Mouse (Mus musculus): ENCODE measurements at regions not wholly inside any gene's neighbourhood (a gene's known extent, or its start where the extent isn't known, plus 50 kb on each side); places are given as distances from the start of the nearest gene placed in this dataset.

DNA sequence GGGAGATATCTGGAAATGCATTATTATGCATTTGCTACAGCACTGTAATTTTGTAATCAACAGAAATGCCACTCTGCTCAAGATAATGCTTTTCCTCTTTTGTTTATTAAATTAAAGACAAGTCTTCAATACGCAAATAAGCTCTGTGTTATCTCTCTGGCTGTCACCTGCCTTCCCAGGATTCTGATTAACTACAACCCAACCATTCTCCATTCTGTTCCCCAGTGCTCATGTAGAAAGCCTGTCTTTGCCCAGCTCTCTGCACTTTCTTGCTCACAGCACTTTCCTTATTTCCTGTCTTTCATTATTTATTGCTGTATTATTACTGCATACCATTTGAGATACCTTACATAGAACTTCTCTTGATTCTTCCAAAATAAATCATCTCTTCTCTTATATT, 525.6 kb downstream of the Cd109 start:
- no peaks in the 10 kb centered on the region for H3K27me3 ChIP-seq (replicated peaks)
- no peak for ATAC-seq (ENCODE audit: extremely low read depth, insufficient number of reproducible peaks, low FRiP score, low TSS enrichment)

DNA sequence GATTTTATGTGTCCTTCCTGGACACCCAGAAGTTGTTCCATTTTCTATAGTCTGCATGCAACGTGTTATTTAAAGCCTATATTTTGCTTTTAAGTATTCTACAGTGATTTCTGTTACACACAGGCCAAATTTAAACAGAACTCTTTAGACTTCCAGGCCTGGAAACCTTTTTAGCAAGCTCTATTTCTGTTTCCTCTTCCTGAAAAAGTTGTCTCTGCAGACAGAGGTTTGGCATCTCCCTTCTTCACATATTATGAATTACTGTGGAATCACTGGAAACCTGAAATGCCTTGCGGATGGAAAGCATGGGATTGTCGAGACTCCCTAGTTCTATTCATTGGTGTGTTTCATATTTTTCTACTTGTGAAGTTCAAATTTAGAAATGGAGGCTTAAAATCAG, 530.7 kb downstream of the Cd109 start:
- ATAC-seq (ENCODE audit: extremely low read depth, insufficient number of reproducible peaks, low FRiP score, low TSS enrichment) = no peak
- H3K4me2 ChIP-seq = no peak overlapping the region
- H3K4me3 ChIP-seq = no peak overlapping the region
- H3K9me3 ChIP-seq = no peaks in the 10 kb centered on the region
- no peak overlapping the region for H3K9ac ChIP-seq
- H3K27me3 ChIP-seq (replicated peaks) = no peaks in the 10 kb centered on the region
- H3K4me1 ChIP-seq = no peaks in the 10 kb centered on the region
- 78% methylated on average over 3 of the region's 3 CpGs for WGBS
- H3K36me3 ChIP-seq = no peaks in the 10 kb centered on the region
- no peak overlapping the region for H3K27ac ChIP-seq (replicated peaks)

More for the DNA sequence above, 525.6 kb downstream of the Cd109 start:
- no peak overlapping the region for H3K27ac ChIP-seq (replicated peaks)
- 43% methylated on average over 1 of the region's 1 CpGs for WGBS
- no peaks in the 10 kb centered on the region for H3K9me3 ChIP-seq
- H3K4me1 ChIP-seq = no peaks in the 10 kb centered on the region
- H3K4me2 ChIP-seq = no peak overlapping the region
- no peaks in the 10 kb centered on the region for H3K36me3 ChIP-seq
- H3K4me3 ChIP-seq = no peak overlapping the region
- no peak overlapping the region for H3K9ac ChIP-seq

DNA sequence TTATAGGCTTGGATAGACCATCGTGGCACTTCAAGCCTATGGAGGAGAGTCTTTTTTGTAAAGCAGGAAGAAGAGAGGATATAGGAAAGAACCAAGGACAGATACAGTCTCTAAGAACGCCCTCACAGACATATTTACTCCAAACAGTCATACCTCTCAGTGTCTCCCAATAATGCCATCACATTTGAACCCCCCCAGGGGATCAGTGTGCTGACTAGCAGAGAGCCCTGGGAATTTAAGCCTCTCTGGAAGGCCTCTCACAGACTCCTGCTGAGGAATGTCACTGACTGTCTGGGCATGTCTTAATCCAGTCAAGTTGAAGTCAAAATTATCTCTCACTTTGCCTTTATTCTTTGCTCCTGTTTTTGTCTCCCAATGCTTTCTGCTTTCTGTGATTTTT, 550.2 kb downstream of the Cd109 start:
- Histone ChIP-seq H3K27ac (replicated peaks) (no peak overlapping the region), H3K9ac (no peak overlapping the region), H3K36me3 (no peaks in the 10 kb centered on the region), H3K9me3 (no peaks in the 10 kb centered on the region), H3K4me2 (no peak overlapping the region), H3K4me3 (no peak overlapping the region), H3K4me1 (peaks cover 4% of the 10 kb centered on the region; the same call in 1 of the 2 replicates), H3K27me3 (replicated peaks) (no peaks in the 10 kb centered on the region)
- 51% methylated on average over 2 of the region's 2 CpGs for WGBS
- ATAC-seq (ENCODE audit: extremely low read depth, insufficient number of reproducible peaks, low FRiP score, low TSS enrichment) = no peak

GRCm38 (mm10) chr9:79173036-79173435, 545.6 kb downstream of the Col12a1 start:
- Histone ChIP-seq H3K4me3 (no peak overlapping the region), H3K27ac (replicated peaks) (no peak overlapping the region), H3K9me3 (no peaks in the 10 kb centered on the region), H3K4me1 (peaks cover 4% of the 10 kb centered on the region; the same call in 1 of the 2 replicates), H3K4me2 (no peak overlapping the region), H3K36me3 (no peaks in the 10 kb centered on the region), H3K27me3 (replicated peaks) (no peaks in the 10 kb centered on the region), H3K9ac (no peak overlapping the region)
- no peak for ATAC-seq (ENCODE audit: extremely low read depth, insufficient number of reproducible peaks, low FRiP score, low TSS enrichment)

GRCm38 (mm10) chr9:79179954-79180353, 538.7 kb downstream of the Col12a1 start:
- ATAC-seq (ENCODE audit: extremely low read depth, insufficient number of reproducible peaks, low FRiP score, low TSS enrichment) = no peak
- 77% methylated on average over 2 of the region's 2 CpGs for WGBS
- no peak overlapping the region for H3K4me2 ChIP-seq

DNA sequence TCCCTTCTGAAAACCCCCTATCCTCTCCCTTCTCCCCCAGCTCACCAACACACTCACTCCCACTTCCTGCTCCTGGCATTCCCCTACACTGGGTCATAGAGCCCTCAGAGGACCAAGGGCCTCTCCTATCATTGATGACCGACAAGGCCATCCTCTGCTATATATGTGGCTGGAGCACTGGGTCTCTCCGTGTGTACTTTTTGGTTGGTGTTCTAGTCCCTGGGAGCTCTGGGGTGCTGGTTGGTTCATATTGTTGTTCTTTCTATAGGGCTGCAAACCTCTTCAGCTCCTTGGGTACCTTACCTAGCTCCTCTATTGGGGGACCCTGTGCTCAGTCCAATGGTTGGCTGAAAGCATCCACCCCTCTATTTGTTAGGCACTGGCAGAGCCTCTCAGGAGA, 523.2 kb downstream of the Col12a1 start:
- Histone ChIP-seq H3K4me3 (no peak overlapping the region), H3K9ac (no peak overlapping the region), H3K4me2 (no peak overlapping the region), H3K27me3 (replicated peaks) (no peaks in the 10 kb centered on the region), H3K27ac (replicated peaks) (no peak overlapping the region), H3K4me1 (no peaks in the 10 kb centered on the region), H3K9me3 (0 out of 2 replicates have a peak, but pooled peaks cover 3% of the 10 kb centered on the region), H3K36me3 (no peaks in the 10 kb centered on the region)
- 81% methylated on average over 2 of the region's 2 CpGs for WGBS
- ATAC-seq (ENCODE audit: extremely low read depth, insufficient number of reproducible peaks, low FRiP score, low TSS enrichment) = no peak

More at GRCm38 (mm10) chr9:79179954-79180353, 538.7 kb downstream of the Col12a1 start:
- Histone ChIP-seq H3K4me1 (no peaks in the 10 kb centered on the region), H3K4me3 (no peak overlapping the region), H3K9ac (no peak overlapping the region), H3K36me3 (no peaks in the 10 kb centered on the region), H3K9me3 (no peaks in the 10 kb centered on the region), H3K27ac (replicated peaks) (no peak overlapping the region), H3K27me3 (replicated peaks) (no peaks in the 10 kb centered on the region)

- Histone ChIP-seq H3K4me2 (no peak overlapping the region), H3K27me3 (replicated peaks) (no peaks in the 10 kb centered on the region), H3K27ac (replicated peaks) (no peak overlapping the region), H3K36me3 (no peaks in the 10 kb centered on the region), H3K9me3 (no peaks in the 10 kb centered on the region), H3K9ac (no peak overlapping the region), H3K4me3 (no peak overlapping the region), H3K4me1 (no peaks in the 10 kb centered on the region)
- 55% methylated on average over 3 of the region's 3 CpGs for WGBS
- no peak for ATAC-seq (ENCODE audit: extremely low read depth, insufficient number of reproducible peaks, low FRiP score, low TSS enrichment)
Observed at GRCm38 (mm10) chr9:79201755-79202154, 516.9 kb downstream of the Col12a1 start.

DNA sequence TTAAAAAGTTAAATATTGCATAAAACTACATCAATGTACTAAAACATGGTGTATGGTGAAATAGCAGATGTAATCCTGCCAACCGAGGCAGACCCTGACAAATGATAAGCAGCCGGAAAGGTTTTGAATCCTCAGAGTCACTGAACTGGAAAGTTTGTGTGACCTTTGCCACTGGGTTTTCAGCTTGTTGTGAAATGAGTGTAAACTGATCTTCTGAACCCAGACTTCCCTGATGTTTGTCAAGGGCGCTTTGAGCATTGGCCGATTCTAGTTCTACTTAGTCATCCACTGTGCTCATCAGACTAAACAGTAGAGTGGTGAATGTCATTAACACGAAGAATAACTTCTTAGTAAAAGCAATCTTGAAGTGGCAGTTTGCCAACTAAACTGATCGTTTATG, 505.3 kb downstream of the Col12a1 start:
- no peak for ATAC-seq (ENCODE audit: extremely low read depth, insufficient number of reproducible peaks, low FRiP score, low TSS enrichment)
- Histone ChIP-seq H3K9me3 (no peaks in the 10 kb centered on the region), H3K4me2 (no peak overlapping the region), H3K4me3 (no peak overlapping the region), H3K36me3 (no peaks in the 10 kb centered on the region), H3K9ac (no peak overlapping the region), H3K4me1 (peaks cover 11% of the 10 kb centered on the region), H3K27me3 (replicated peaks) (no peaks in the 10 kb centered on the region), H3K27ac (replicated peaks) (no peak overlapping the region)
- WGBS = 58% methylated on average over 6 of the region's 6 CpGs

- no peak for ATAC-seq (ENCODE audit: extremely low read depth, insufficient number of reproducible peaks, low FRiP score, low TSS enrichment)
- Histone ChIP-seq H3K4me2 (no peak overlapping the region), H3K27me3 (replicated peaks) (no peaks in the 10 kb centered on the region), H3K9ac (no peak overlapping the region), H3K4me3 (no peak overlapping the region), H3K9me3 (no peaks in the 10 kb centered on the region), H3K36me3 (no peaks in the 10 kb centered on the region), H3K27ac (replicated peaks) (peak overlapping the region; percentile 38), H3K4me1 (peaks cover 11% of the 10 kb centered on the region)
- 41% methylated on average over 3 of the region's 3 CpGs for WGBS
Observed at GRCm38 (mm10) chr9:79215986-79216385, 502.6 kb downstream of the Col12a1 start.

GRCm38 (mm10) chr9:79216432-79216831, 502.2 kb downstream of the Col12a1 start:
- Histone ChIP-seq H3K9ac (no peak overlapping the region), H3K4me2 (no peak overlapping the region), H3K27me3 (replicated peaks) (no peaks in the 10 kb centered on the region), H3K36me3 (no peaks in the 10 kb centered on the region), H3K27ac (replicated peaks) (peak overlapping the region; percentile 38), H3K4me3 (no peak overlapping the region), H3K9me3 (no peaks in the 10 kb centered on the region), H3K4me1 (peaks cover 11% of the 10 kb centered on the region)
- 47% methylated on average over 2 of the region's 2 CpGs for WGBS
- no peak for ATAC-seq (ENCODE audit: extremely low read depth, insufficient number of reproducible peaks, low FRiP score, low TSS enrichment)

DNA sequence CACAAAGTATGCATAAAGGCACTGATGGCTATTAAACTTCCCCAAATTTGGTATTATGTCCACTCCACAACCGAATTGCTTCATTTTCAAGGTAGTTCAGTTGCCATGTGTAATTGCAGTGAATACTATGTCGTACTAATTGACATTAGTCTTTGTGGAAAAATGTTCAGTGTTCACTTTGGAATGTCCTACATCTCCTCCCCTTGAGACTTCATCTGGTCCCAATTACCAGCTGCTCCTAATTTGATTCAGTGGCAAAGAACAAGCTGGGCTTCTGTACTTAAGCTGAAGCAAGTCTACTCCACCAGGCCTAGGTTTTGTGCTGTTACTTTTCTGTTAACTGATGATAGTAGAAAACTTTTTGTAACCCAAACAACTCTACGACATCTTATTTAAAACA, 485.6 kb downstream of the Col12a1 start:
- Histone ChIP-seq H3K4me2 (no peak overlapping the region), H3K9ac (no peak overlapping the region), H3K27me3 (replicated peaks) (no peaks in the 10 kb centered on the region), H3K9me3 (no peaks in the 10 kb centered on the region), H3K36me3 (no peaks in the 10 kb centered on the region), H3K27ac (replicated peaks) (no peak overlapping the region), H3K4me1 (no peaks in the 10 kb centered on the region), H3K4me3 (no peak overlapping the region)
- ATAC-seq (ENCODE audit: extremely low read depth, insufficient number of reproducible peaks, low FRiP score, low TSS enrichment) = no peak
- WGBS = 59% methylated on average over 3 of the region's 3 CpGs

DNA sequence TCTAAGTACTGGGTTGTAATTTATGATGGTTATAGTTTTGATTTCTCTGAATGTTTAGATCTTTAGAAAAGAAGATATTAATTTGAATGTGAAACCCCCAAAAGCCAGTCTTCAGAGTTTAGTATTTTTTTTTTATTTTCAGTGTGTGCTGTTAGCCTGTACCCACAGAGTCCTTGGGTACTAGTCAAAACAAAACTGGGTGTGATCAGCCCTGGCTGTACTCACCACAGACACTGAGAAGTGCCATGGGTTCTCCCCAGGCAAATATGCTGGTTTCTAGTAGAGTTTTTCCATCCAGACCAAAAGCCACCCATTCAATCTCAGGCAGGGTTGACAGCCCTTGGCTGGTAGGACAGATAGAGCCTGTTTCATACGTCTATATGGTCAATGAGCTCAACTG, 484.9 kb downstream of the Col12a1 start:
- WGBS = 68% methylated on average over 1 of the region's 1 CpGs
- Histone ChIP-seq H3K9ac (no peak overlapping the region), H3K4me2 (no peak overlapping the region), H3K4me1 (no peaks in the 10 kb centered on the region), H3K36me3 (no peaks in the 10 kb centered on the region), H3K27ac (replicated peaks) (no peak overlapping the region), H3K9me3 (no peaks in the 10 kb centered on the region), H3K27me3 (replicated peaks) (no peaks in the 10 kb centered on the region), H3K4me3 (no peak overlapping the region)
- ATAC-seq (ENCODE audit: extremely low read depth, insufficient number of reproducible peaks, low FRiP score, low TSS enrichment) = no peak

All from heart, embryonic 13.5 days (tissue).